Mouse (Mus musculus) heart, embryonic 15.5 days (tissue): ENCODE data around the gene Acy3. TPM values are rescaled to one million over a fixed set of nuclear protein-coding genes. Genes with fewer than 3 reads are reported as not detected.

ENCODE experiments used
- ATAC-seq: fragments of 200-750 bp; cut with Nextera tagmentation; replicated peaks from 2 replicates; pipeline ENCODE4 v1.8.0; 2017; ENCODE audit warnings: low read depth, moderate TSS enrichment; ENCODE audit not compliant: insufficient number of reproducible peaks, insufficient read depth, low FRiP score
- H3K27ac ChIP-seq: fragments of 300-500 bp; sonication (generic); 2 replicates; pipeline ENCODE4 v1.5.1; 2015; ENCODE audit warnings: mild to moderate bottlenecking, inconsistent platforms
- H3K27me3 ChIP-seq: fragments of 300-500 bp; sonication (generic); 2 replicates; pipeline ENCODE4 v1.6.1; 2015; ENCODE audit warnings: inconsistent platforms
- H3K36me3 ChIP-seq: fragments of 300-500 bp; sonication (generic); 2 replicates; pipeline ENCODE4 v1.6.1; 2015; ENCODE audit warnings: mild to moderate bottlenecking, inconsistent platforms
- H3K4me1 ChIP-seq: fragments of 300-500 bp; sonication (generic); replicated peaks from 2 replicates; pipeline ENCODE4 v1.6.1; 2015; ENCODE audit warnings: inconsistent platforms
- H3K4me2 ChIP-seq: fragments of 300-500 bp; sonication (generic); 2 replicates; pipeline ENCODE4 v1.6.1; 2015; ENCODE audit warnings: inconsistent platforms, mild to moderate bottlenecking, moderate library complexity
- H3K4me3 ChIP-seq: fragments of 300-500 bp; sonication (generic); 2 replicates; pipeline ENCODE4 v1.5.1; 2015; ENCODE audit warnings: mild to moderate bottlenecking, inconsistent platforms
- H3K9ac ChIP-seq: fragments of 300-500 bp; sonication (generic); 2 replicates; pipeline ENCODE4 v1.6.1; 2015; ENCODE audit warnings: mild to moderate bottlenecking, inconsistent platforms
- H3K9me3 ChIP-seq: fragments of 300-500 bp; sonication (generic); replicated peaks from 2 replicates; pipeline ENCODE4 v1.6.1; 2016; ENCODE audit warnings: inconsistent platforms
- WGBS: fragments of 180-500 bp; shearing (Covaris S2); methylation state at CpG from one replicate; pipeline ENCODE4 v1.1.7; 2015; ENCODE audit warnings: mixed read lengths; 5-methylcytosine and 5-hydroxymethylcytosine counted together
- polyA plus RNA-seq: library from polyadenylated mRNA; unstranded; fragments of >200 nt; fragmentation: Nextera tagmentation; extraction: Ambion mirVana; gene quantifications from 2 replicates; pipeline ENCODE4 v1.2.1, GENCODE M21; 2015

The Acy3 gene
- polyA plus RNA-seq, 1 experiment from 2014 or later = 11.3 TPM

DNA sequence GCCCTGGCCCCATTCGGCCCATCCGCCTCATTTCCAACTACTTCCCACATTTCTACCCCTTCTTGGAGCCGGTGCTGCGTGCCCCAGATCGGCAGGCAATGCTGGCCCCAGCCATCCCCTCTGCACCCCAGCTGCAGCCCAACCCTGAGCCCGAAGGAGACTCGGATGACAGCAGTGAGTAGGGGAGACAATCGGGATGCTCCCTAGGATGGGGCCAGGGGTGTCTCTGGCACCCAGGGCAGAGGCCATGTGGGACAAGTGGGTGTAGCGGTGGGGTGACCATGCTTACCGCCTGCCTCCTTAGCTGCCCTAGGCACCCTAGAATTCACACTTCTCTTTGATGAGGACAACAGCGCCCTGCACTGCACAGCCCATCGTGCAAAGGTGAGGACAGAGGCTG is 17.3 kb downstream of the Acy3 start:
- peak overlapping the region; percentile 29 for H3K4me3 ChIP-seq
- H3K4me1 ChIP-seq = peaks cover 52% of the 10 kb centered on the region
- H3K27ac ChIP-seq = peak overlapping the region; percentile 99
- H3K9me3 ChIP-seq = no peaks in the 10 kb centered on the region
- peak overlapping the region; percentile 58 for H3K4me2 ChIP-seq
- 61% methylated on average over 12 of the region's 12 CpGs for WGBS
- no peaks in the 10 kb centered on the region for H3K27me3 ChIP-seq
- peaks cover 30% of the 10 kb centered on the region for H3K36me3 ChIP-seq
- ATAC-seq = no peak
- peak overlapping the region; percentile 48 for H3K9ac ChIP-seq

DNA sequence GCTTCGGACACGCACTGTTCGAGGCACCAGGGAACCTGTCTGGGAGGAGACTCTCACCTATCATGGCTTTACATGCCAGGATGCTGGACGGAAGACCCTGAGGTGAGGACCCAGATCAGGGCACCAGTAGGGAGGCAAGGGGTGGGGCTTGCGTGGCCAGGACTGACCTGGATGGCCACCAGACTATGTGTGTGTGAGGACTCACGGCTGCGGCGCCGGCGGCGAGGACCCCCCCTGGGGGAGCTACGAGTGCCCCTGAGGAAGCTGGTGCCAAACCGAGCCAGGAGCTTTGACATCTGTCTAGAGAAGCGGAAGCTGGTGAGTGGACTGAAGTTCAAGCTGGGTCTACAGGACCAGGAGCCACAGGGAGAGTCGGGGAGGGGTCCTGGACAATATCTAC is 18.0 kb downstream of the Acy3 start:
- WGBS = 72% methylated on average over 15 of the region's 15 CpGs
- Histone ChIP-seq H3K27me3 (no peaks in the 10 kb centered on the region), H3K9ac (peak overlapping the region; percentile 48; the same call in 1 of the 2 replicates), H3K4me1 (peaks cover 52% of the 10 kb centered on the region), H3K9me3 (no peaks in the 10 kb centered on the region), H3K36me3 (peaks cover 37% of the 10 kb centered on the region), H3K4me3 (peak overlapping the region; percentile 29), H3K4me2 (peak overlapping the region; percentile 58), H3K27ac (peak overlapping the region; percentile 99)
- ATAC-seq = no peak

GRCm38 (mm10) chr19:4005091-4005490 is 18.7 kb downstream of the Acy3 start:
- no peaks in the 10 kb centered on the region for H3K9me3 ChIP-seq
- no peak overlapping the region for H3K9ac ChIP-seq
- WGBS = 67% methylated on average over 9 of the region's 9 CpGs
- no peaks in the 10 kb centered on the region for H3K27me3 ChIP-seq
- H3K27ac ChIP-seq = peak overlapping the region; percentile 99
- H3K36me3 ChIP-seq = peaks cover 44% of the 10 kb centered on the region
- H3K4me1 ChIP-seq = peaks cover 46% of the 10 kb centered on the region
- H3K4me3 ChIP-seq = no peak overlapping the region
- H3K4me2 ChIP-seq = peak overlapping the region; percentile 58
- no peak for ATAC-seq

- no peak overlapping the region for H3K4me2 ChIP-seq
- 89% methylated on average over 8 of the region's 8 CpGs for WGBS
- H3K27ac ChIP-seq = 0 out of 2 replicates have a peak overlapping the region, but pooled peaks have one; percentile 15
- no peak overlapping the region for H3K9ac ChIP-seq
- peaks cover 49% of the 10 kb centered on the region for H3K36me3 ChIP-seq
- no peak overlapping the region for H3K4me3 ChIP-seq
- ATAC-seq = no peak
- H3K4me1 ChIP-seq = peaks cover 46% of the 10 kb centered on the region
- no peaks in the 10 kb centered on the region for H3K27me3 ChIP-seq
- H3K9me3 ChIP-seq = no peaks in the 10 kb centered on the region
Observed at GRCm38 (mm10) chr19:4005971-4006370, 19.6 kb downstream of the Acy3 start.

DNA sequence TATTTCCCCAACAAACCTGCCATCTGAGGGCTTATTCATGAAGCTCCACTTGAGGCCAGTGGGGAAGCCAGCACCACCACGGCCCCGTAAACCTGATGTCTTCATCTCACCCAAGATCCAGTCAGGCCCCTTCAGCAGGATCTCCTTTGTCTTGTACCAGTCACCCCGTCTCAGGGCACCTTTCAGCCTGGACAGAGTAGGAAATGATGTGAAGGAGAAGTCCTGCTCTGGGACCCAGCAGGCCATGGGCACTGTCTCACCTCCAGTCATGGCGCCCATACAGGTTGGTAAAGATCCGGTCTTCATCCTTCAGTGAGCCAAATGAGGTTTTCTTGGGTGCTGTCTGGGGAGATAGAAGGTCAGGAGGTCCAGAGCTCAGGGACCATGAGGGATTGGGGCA is 24.7 kb downstream of the Acy3 start:
- H3K9me3 ChIP-seq = no peaks in the 10 kb centered on the region

GRCm38 (mm10) chr19:4012432-4013022 is 26.2 kb downstream of the Acy3 start, which contains the start of gene Ndufv1:
TSS of gene Ndufv1 (minus strand) at chr19:4012806.
- ATAC-seq = peak; percentile 99

More for the DNA sequence above, 24.7 kb downstream of the Acy3 start:
- ATAC-seq = no peak
- H3K4me2 ChIP-seq = no peak overlapping the region
- peaks cover 45% of the 10 kb centered on the region for H3K36me3 ChIP-seq
- 90% methylated on average over 5 of the region's 5 CpGs for WGBS
- H3K9ac ChIP-seq = no peak overlapping the region
- no peak overlapping the region for H3K27ac ChIP-seq
- no peaks in the 10 kb centered on the region for H3K27me3 ChIP-seq
- no peak overlapping the region for H3K4me3 ChIP-seq
- peaks cover 18% of the 10 kb centered on the region for H3K4me1 ChIP-seq

GRCm38 (mm10) chr19:4013066-4013465 is 26.7 kb downstream of the Acy3 start:
- ATAC-seq = no peak
- peak overlapping the region; percentile 33; the same call in 1 of the 2 replicates for H3K27ac ChIP-seq

More at GRCm38 (mm10) chr19:4012432-4013022, 26.2 kb downstream of the Acy3 start, which contains the start of gene Ndufv1:
- Histone ChIP-seq H3K9ac (peak within 1 kb of the TSS; percentile 82), H3K27ac (peak within 1 kb of the TSS; percentile 86), H3K4me3 (peak within 1 kb of the TSS; percentile 77), H3K9me3 (no peaks in the 10 kb centered on the region), H3K27me3 (no peaks in the 10 kb centered on the region), H3K36me3 (peaks cover 31% of the 10 kb centered on the region), H3K4me1 (peaks cover 17% of the 10 kb centered on the region), H3K4me2 (peak within 1 kb of the TSS; percentile 62)
- whole genome bisulfite sequencing = under 1% methylated on average over 45 of the region's 45 CpGs

DNA sequence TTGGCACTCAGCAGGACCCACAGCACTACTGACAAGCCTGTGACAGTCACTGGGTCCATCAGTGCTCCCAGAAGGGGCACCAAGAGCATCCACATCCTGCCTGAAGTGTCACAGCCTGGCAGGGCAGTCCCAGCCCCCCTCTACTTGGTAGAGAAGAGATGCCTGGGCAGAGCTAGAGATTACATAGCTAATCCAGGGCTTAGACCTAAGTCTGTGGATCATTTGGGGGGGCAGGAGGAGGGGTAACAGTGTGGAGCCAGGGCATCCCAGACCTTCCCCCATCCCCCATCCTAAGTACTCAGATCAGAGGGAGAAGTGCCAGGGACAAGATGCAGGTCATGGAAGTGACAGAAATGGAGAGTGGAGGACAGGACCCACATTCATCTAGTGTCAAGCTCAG is 28.4 kb downstream of the Acy3 start:
- Histone ChIP-seq H3K36me3 (peaks cover 8% of the 10 kb centered on the region; the same call in 1 of the 2 replicates), H3K4me3 (no peak overlapping the region), H3K27ac (no peak overlapping the region), H3K27me3 (no peaks in the 10 kb centered on the region), H3K4me1 (peaks cover 25% of the 10 kb centered on the region), H3K9ac (no peak overlapping the region), H3K9me3 (no peaks in the 10 kb centered on the region), H3K4me2 (no peak overlapping the region)
- no peak for ATAC-seq

More at GRCm38 (mm10) chr19:4013066-4013465, 26.7 kb downstream of the Acy3 start:
- H3K4me3 ChIP-seq = peak overlapping the region; percentile 77
- WGBS = 12% methylated on average over 9 of the region's 9 CpGs
- peak overlapping the region; percentile 37 for H3K9ac ChIP-seq
- no peaks in the 10 kb centered on the region for H3K27me3 ChIP-seq
- peak overlapping the region; percentile 55 for H3K4me2 ChIP-seq
- peaks cover 17% of the 10 kb centered on the region for H3K4me1 ChIP-seq
- H3K9me3 ChIP-seq = no peaks in the 10 kb centered on the region
- H3K36me3 ChIP-seq = peaks cover 25% of the 10 kb centered on the region

- Histone ChIP-seq H3K9me3 (no peaks in the 10 kb centered on the region), H3K27ac (no peak overlapping the region), H3K27me3 (no peaks in the 10 kb centered on the region), H3K4me3 (no peak overlapping the region), H3K36me3 (no peaks in the 10 kb centered on the region), H3K4me1 (peaks cover 25% of the 10 kb centered on the region), H3K4me2 (no peak overlapping the region), H3K9ac (no peak overlapping the region)
- no peak for ATAC-seq
- WGBS = 47% methylated on average over 5 of the region's 5 CpGs
Observed at GRCm38 (mm10) chr19:4015635-4016034, 29.3 kb downstream of the Acy3 start.

- 64% methylated on average over 10 of the region's 10 CpGs for WGBS
- Histone ChIP-seq H3K4me1 (peaks cover 11% of the 10 kb centered on the region), H3K4me3 (no peak overlapping the region), H3K27me3 (no peaks in the 10 kb centered on the region), H3K4me2 (no peak overlapping the region), H3K9me3 (no peaks in the 10 kb centered on the region), H3K9ac (no peak overlapping the region), H3K27ac (no peak overlapping the region), H3K36me3 (no peaks in the 10 kb centered on the region)
- ATAC-seq = no peak
Observed at GRCm38 (mm10) chr19:4017921-4018587, 31.7 kb downstream of the Acy3 start.

GRCm38 (mm10) chr19:4018743-4019583 is 32.6 kb downstream of the Acy3 start:
- Histone ChIP-seq H3K9ac (no peak overlapping the region), H3K9me3 (no peaks in the 10 kb centered on the region), H3K4me3 (no peak overlapping the region), H3K27ac (no peak overlapping the region), H3K36me3 (no peaks in the 10 kb centered on the region), H3K27me3 (no peaks in the 10 kb centered on the region), H3K4me1 (peaks cover 8% of the 10 kb centered on the region; the same call in 1 of the 2 replicates), H3K4me2 (no peak overlapping the region)
- peak; percentile 81 for ATAC-seq
- WGBS = 29% methylated on average over 18 of the region's 18 CpGs
